Mouse (Mus musculus) neural tube, embryonic 15.5 days (tissue): ENCODE measurements around the gene Gmppb. TPM values are rescaled to one million over a fixed set of nuclear protein-coding genes. Genes with fewer than 3 reads are reported as not detected.
"Not testable (repeated sequence)": the region's sequence is repeated elsewhere in the genome, so short reads cannot be mapped to it uniquely, and the experiment has no call there.

ENCODE experiments used
- ATAC-seq: fragments of 200-750 bp; cut with Nextera tagmentation; 2 replicates; pipeline ENCODE4 v1.8.0; 2017; ENCODE audit warnings: mild to moderate bottlenecking, moderate TSS enrichment, moderate library complexity; ENCODE audit not compliant: low FRiP score
- H3K27ac ChIP-seq: fragments of 300-500 bp; sonication (generic); replicated peaks from 2 replicates; pipeline ENCODE4 v1.5.1; 2015; ENCODE audit warnings: mild to moderate bottlenecking, inconsistent platforms
- H3K27me3 ChIP-seq: fragments of 300-500 bp; sonication (generic); replicated peaks from 2 replicates; pipeline ENCODE4 v1.6.1; 2015; ENCODE audit warnings: inconsistent platforms
- H3K36me3 ChIP-seq: fragments of 300-500 bp; sonication (generic); 2 replicates; pipeline ENCODE4 v1.6.1; 2015; ENCODE audit warnings: inconsistent platforms
- H3K4me1 ChIP-seq: fragments of 300-500 bp; sonication (generic); 2 replicates; pipeline ENCODE4 v1.6.1; 2015; ENCODE audit warnings: inconsistent platforms
- H3K4me2 ChIP-seq: fragments of 300-500 bp; sonication (generic); 2 replicates; pipeline ENCODE4 v1.6.1; 2015; ENCODE audit warnings: inconsistent platforms, mild to moderate bottlenecking, moderate library complexity
- H3K4me3 ChIP-seq: fragments of 300-500 bp; sonication (generic); replicated peaks from 2 replicates; pipeline ENCODE4 v1.5.1; 2015; ENCODE audit warnings: mild to moderate bottlenecking, inconsistent platforms
- H3K9ac ChIP-seq: fragments of 300-500 bp; sonication (generic); replicated peaks from 2 replicates; pipeline ENCODE4 v1.6.1; 2015; ENCODE audit warnings: mild to moderate bottlenecking, inconsistent platforms
- H3K9me3 ChIP-seq: fragments of 300-500 bp; sonication (generic); replicated peaks from 2 replicates; pipeline ENCODE4 v1.6.1; 2016; ENCODE audit warnings: inconsistent platforms
- WGBS: fragments of 180-500 bp; shearing (Covaris S2); methylation state at CpG from one replicate; pipeline ENCODE4 v1.1.7; 2015; ENCODE audit warnings: mixed read lengths; 5-methylcytosine and 5-hydroxymethylcytosine counted together
- polyA plus RNA-seq: library from polyadenylated mRNA; unstranded; fragments of >200 nt; fragmentation: Nextera tagmentation; extraction: Ambion mirVana; gene quantifications from 2 replicates; pipeline ENCODE4 v1.2.1, GENCODE M21; 2015

The Gmppb gene
- polyA plus RNA-seq = 22.0 and 28.9 TPM in 2 replicates

DNA sequence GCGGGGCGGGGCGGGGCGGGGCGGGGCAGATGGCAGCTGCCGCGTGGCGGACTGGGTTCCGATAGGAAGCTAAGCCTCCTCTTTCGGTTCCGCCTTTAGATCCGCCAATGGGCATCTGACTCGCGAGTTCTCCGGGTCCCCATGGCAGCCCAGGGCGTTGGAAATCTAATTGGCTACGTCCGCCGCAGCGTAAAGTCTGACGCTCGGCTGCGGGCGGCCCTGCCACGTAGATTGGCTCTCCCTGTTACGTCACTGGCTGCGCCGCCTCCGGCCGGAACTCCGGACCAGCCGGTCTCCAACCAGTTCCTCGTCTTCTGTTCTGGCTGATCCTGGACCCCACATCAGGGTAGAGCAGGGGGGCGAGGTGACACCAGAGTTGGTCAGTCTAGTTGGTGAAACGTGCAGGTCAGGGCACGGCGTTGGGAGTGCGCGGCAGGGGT, at the start of gene Gmppb:
Gmppb (plus strand) TSS at position 227 of the 440 bp plus-strand sequence.
- peaks cover 52% of the 10 kb centered on the region for H3K36me3 ChIP-seq

DNA sequence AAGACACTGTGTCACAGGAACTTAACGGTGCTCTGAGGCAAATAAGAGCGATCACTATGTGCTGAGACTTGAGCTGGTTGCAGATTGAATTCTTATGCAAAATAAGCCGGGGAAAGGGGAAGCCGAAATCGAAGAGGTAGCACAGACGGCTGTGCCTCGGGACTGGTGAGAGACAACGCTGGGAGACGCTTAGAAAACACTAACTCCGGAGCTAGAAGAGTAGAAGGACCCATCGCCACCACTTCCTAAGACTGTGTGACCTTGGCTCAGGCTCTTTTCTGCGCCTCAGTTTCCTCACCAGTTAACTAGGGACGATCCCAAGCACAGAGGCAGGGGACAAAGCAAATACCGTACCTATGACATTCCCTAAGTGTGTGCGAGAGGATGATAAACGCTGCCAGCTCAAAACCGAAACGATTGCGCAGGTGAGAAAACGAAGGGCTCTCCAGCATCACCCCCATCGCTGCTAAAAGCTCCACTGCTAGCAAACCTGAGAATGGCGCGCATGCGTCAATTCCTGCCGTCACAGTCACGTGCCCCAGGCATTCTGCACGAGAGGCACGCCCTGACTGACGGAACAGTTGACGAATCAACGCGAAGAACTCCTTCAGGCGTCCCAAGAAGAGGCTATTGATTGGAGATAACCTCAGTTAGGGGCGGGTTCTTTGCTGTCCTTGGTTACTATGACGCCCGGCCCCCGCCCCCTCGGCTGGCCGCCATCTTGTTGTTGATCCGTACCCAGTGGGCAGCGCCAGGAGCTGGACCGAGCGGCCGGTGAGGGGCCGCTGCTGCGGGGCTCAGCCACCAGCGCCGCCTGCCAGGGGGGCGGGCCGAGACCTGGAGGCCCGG, 46.9 kb upstream of the Gmppb start, which contains the start of gene Ip6k1:
Ip6k1 (plus strand) TSS at position 580 of the 849 bp plus-strand sequence.
- peak within 1 kb of the TSS; percentile 94 for H3K27ac ChIP-seq
- no peaks in the 10 kb centered on the region for H3K27me3 ChIP-seq
- H3K9ac ChIP-seq = peak within 1 kb of the TSS; percentile 92
- peaks cover 29% of the 10 kb centered on the region for H3K4me1 ChIP-seq
- H3K9me3 ChIP-seq = no peaks in the 10 kb centered on the region
- peak within 1 kb of the TSS; percentile 69 for H3K4me3 ChIP-seq
- no peaks in the 10 kb centered on the region; the same call in 1 of the 2 replicates for H3K36me3 ChIP-seq
- under 1% methylated on average over 51 of the region's 51 CpGs for WGBS
- H3K4me2 ChIP-seq = peak within 1 kb of the TSS; percentile 81
- ATAC-seq = peak; percentile 99

More for the DNA sequence above, at the start of gene Gmppb:
- WGBS = under 1% methylated on average over 37 of the region's 39 CpGs
- Histone ChIP-seq H3K4me3 (peak within 1 kb of the TSS; percentile 76), H3K4me2 (peak within 1 kb of the TSS; percentile 96), H3K4me1 (peaks cover 40% of the 10 kb centered on the region), H3K9ac (peak within 1 kb of the TSS; percentile 69), H3K27ac (peak within 1 kb of the TSS; percentile 80), H3K27me3 (no peaks in the 10 kb centered on the region), H3K9me3 (no peaks in the 10 kb centered on the region)
- ATAC-seq = peak; percentile 94

- peak overlapping the region; percentile 81 for H3K4me2 ChIP-seq
- peaks cover 30% of the 10 kb centered on the region for H3K4me1 ChIP-seq
- H3K36me3 ChIP-seq = no peaks in the 10 kb centered on the region; the same call in 1 of the 2 replicates
- no peaks in the 10 kb centered on the region for H3K9me3 ChIP-seq
- peak overlapping the region; percentile 94 for H3K27ac ChIP-seq
- peak overlapping the region; percentile 69 for H3K4me3 ChIP-seq
- H3K27me3 ChIP-seq = no peaks in the 10 kb centered on the region
- peak; percentile 40 for ATAC-seq
- H3K9ac ChIP-seq = peak overlapping the region; percentile 92
- under 1% methylated on average over 50 of the region's 50 CpGs for WGBS
These were observed 46.1 kb upstream of the Gmppb start for GRCm38 (mm10) chr9:108002778-108003530.

GRCm38 (mm10) chr9:108003531-108003890, 45.5 kb upstream of the Gmppb start:
- ATAC-seq = no peak
- H3K9me3 ChIP-seq = no peaks in the 10 kb centered on the region
- H3K27me3 ChIP-seq = no peaks in the 10 kb centered on the region
- H3K36me3 ChIP-seq = no peaks in the 10 kb centered on the region; the same call in 1 of the 2 replicates
- peak overlapping the region; percentile 69 for H3K4me3 ChIP-seq
- 9% methylated on average over 8 of the region's 8 CpGs for WGBS
- H3K27ac ChIP-seq = peak overlapping the region; percentile 94
- peak overlapping the region; percentile 81 for H3K4me2 ChIP-seq
- peak overlapping the region; percentile 92 for H3K9ac ChIP-seq
- peaks cover 35% of the 10 kb centered on the region for H3K4me1 ChIP-seq

DNA sequence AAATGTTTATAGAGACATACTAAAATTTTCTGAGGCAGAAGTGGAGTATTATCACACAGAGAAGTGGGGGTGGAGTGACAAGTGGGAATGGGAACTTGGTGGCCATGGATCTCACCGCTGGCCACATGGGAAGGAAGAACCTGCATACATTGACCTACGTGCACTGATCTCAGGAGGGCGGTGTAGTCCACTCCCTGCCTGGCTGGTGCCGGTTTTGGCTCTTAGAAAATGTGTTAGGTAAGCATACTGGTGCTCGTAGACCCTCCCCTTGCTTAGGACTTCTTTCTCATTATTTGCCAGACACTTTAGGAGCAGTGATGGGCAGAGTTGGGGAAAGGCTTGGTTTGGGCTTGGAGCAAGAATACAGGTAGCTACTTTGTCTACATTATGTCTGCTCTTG, 41.0 kb upstream of the Gmppb start:
- no peak overlapping the region for H3K4me2 ChIP-seq
- H3K27me3 ChIP-seq = no peaks in the 10 kb centered on the region
- no peak overlapping the region for H3K27ac ChIP-seq
- no peak overlapping the region for H3K4me3 ChIP-seq
- H3K4me1 ChIP-seq = peaks cover 32% of the 10 kb centered on the region
- 88% methylated on average over 5 of the region's 5 CpGs for WGBS
- H3K9ac ChIP-seq = no peak overlapping the region
- no peaks in the 10 kb centered on the region for H3K9me3 ChIP-seq
- no peak for ATAC-seq
- no peaks in the 10 kb centered on the region; the same call in 1 of the 2 replicates for H3K36me3 ChIP-seq

DNA sequence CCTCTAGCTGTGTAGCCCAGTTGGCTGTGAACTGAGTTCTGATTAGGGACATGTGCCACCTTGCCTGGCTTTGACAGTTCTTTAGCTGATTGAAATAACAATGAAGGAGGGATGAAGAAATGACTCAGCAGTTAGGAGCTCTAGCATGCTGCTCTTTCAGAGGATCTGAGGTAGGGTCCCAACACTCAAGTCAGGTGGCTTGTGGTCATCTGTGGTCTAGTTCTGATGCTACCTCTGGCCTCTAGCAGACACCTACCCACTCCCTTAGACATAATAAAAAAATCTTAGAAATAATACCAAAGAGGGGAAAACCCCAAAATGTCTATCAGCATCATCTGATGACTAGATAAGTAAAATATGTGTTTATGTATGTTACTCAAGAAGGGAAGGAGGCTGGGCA, 38.7 kb upstream of the Gmppb start:
- Histone ChIP-seq H3K36me3 (no peaks in the 10 kb centered on the region), H3K4me1 (peaks cover 12% of the 10 kb centered on the region), H3K4me3 (no peak overlapping the region), H3K27me3 (no peaks in the 10 kb centered on the region), H3K27ac (no peak overlapping the region), H3K4me2 (no peak overlapping the region), H3K9ac (no peak overlapping the region), H3K9me3 (no peaks in the 10 kb centered on the region)
- no peak for ATAC-seq

DNA sequence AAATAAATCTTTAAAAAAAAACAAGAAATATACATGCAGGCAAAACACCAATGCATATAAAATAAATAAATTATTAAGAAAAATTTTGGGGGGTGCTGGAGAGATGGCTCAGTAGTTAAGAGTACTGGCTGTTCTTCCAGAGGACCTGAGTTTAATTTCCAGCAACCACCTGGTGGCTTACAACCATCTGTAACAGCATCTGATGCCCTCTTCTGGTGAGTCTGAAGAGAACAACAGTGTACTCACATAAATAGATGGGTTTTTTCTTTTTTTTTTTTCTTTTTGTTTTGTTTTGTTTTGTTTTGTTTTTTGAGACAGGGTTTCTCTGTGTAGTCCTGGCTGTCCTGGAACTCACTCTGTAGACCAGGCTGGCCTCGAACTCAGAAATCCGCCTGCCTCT, 35.5 kb upstream of the Gmppb start:
- H3K27me3 ChIP-seq, H3K9me3 ChIP-seq, H3K27ac ChIP-seq, ATAC-seq, H3K9ac ChIP-seq, H3K4me1 ChIP-seq, H3K4me3 ChIP-seq, H3K36me3 ChIP-seq, H3K4me2 ChIP-seq: not testable (repeated sequence)
- WGBS = 98% methylated on average over 2 of the region's 2 CpGs

DNA sequence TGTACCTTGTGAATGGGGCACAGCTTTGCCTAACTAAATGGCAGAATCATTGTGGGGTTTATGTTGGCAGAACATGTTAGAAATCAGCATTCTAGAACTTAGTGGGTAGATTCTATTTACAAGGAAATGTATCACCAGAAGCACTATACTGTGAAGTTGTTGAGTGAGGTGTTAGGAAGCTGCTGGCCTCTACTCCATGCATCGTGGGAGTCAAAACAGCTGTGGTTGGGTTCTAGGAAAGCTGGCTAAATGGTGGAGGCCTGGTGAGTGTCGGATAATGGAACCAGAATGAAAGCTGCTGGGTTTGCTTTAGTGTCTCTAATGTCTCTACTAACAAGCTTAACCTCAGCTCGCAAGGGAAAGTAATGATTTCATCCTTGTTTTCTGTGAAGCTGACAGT, 31.9 kb upstream of the Gmppb start:
- no peak for ATAC-seq

GRCm38 (mm10) chr9:108020741-108021140, 28.3 kb upstream of the Gmppb start:
- Histone ChIP-seq H3K4me1 (peaks cover 3% of the 10 kb centered on the region; the same call in 1 of the 2 replicates), H3K4me3 (no peak overlapping the region), H3K9me3 (no peaks in the 10 kb centered on the region), H3K9ac (no peak overlapping the region), H3K27ac (no peak overlapping the region), H3K27me3 (no peaks in the 10 kb centered on the region), H3K4me2 (no peak overlapping the region), H3K36me3 (peaks cover 24% of the 10 kb centered on the region)
- no peak for ATAC-seq
- 98% methylated on average over 1 of the region's 1 CpGs for WGBS

More for the DNA sequence above, 31.9 kb upstream of the Gmppb start:
- H3K36me3 ChIP-seq = 0 out of 2 replicates have a peak, but pooled peaks cover 4% of the 10 kb centered on the region
- no peak overlapping the region for H3K27ac ChIP-seq
- H3K4me3 ChIP-seq = no peak overlapping the region
- no peak overlapping the region for H3K4me2 ChIP-seq
- no peaks in the 10 kb centered on the region for H3K27me3 ChIP-seq
- H3K4me1 ChIP-seq = peaks cover 3% of the 10 kb centered on the region; the same call in 1 of the 2 replicates
- H3K9me3 ChIP-seq = no peaks in the 10 kb centered on the region
- WGBS = 72% methylated on average over 3 of the region's 3 CpGs
- no peak overlapping the region for H3K9ac ChIP-seq

- Histone ChIP-seq H3K4me1 (peaks cover 3% of the 10 kb centered on the region; the same call in 1 of the 2 replicates), H3K27me3 (no peaks in the 10 kb centered on the region), H3K4me2 (no peak overlapping the region), H3K27ac (no peak overlapping the region), H3K9me3 (no peaks in the 10 kb centered on the region), H3K36me3 (peaks cover 36% of the 10 kb centered on the region), H3K4me3 (no peak overlapping the region), H3K9ac (no peak overlapping the region)
- no peak for ATAC-seq
- WGBS = 93% methylated on average over 3 of the region's 3 CpGs
These were observed 25.8 kb upstream of the Gmppb start for GRCm38 (mm10) chr9:108023216-108023615.

- no peaks in the 10 kb centered on the region for H3K9me3 ChIP-seq
- H3K9ac ChIP-seq = no peak overlapping the region
- peaks cover 39% of the 10 kb centered on the region for H3K36me3 ChIP-seq
- no peak for ATAC-seq
- H3K27me3 ChIP-seq = no peaks in the 10 kb centered on the region
- H3K27ac ChIP-seq = no peak overlapping the region
- no peaks in the 10 kb centered on the region for H3K4me1 ChIP-seq
- 91% methylated on average over 3 of the region's 3 CpGs for WGBS
- no peak overlapping the region for H3K4me2 ChIP-seq
- H3K4me3 ChIP-seq = no peak overlapping the region
These were observed 22.5 kb upstream of the Gmppb start for GRCm38 (mm10) chr9:108026584-108026983.
